Mouse (Mus musculus): ENCODE measurements at regions not wholly inside any gene's neighbourhood (a gene's known extent, or its start where the extent isn't known, plus 50 kb on each side); places are given as distances from the start of the nearest gene placed in this dataset.
"Not testable (repeated sequence)": the region's sequence is repeated elsewhere in the genome, so short reads cannot be mapped to it uniquely, and the experiment has no call there.

- no peak for DNase-seq (ENCODE audit: low spot score)
Measured at GRCm38 (mm10) chr10:118603857-118604414, 163.1 kb downstream of the Ifng start.

GRCm38 (mm10) chr10:118605156-118605821 lies 164.4 kb downstream of the Ifng start:
- no peak for DNase-seq (ENCODE audit: low spot score)

- DNase-seq (ENCODE audit: low spot score), result no peak
Measured at GRCm38 (mm10) chr10:118607418-118607817, 166.6 kb downstream of the Ifng start.

- DNase-seq (ENCODE audit: low spot score), result no peak
Measured at GRCm38 (mm10) chr10:118608376-118609145, 167.7 kb downstream of the Ifng start.

- DNase-seq (ENCODE audit: low spot score), result no peak
Measured at GRCm38 (mm10) chr10:118609157-118609556, 168.3 kb downstream of the Ifng start.

- DNase-seq (ENCODE audit: low spot score), result no peak
Measured at GRCm38 (mm10) chr10:118610868-118611461, 170.1 kb downstream of the Ifng start.

GRCm38 (mm10) chr10:118612091-118612490 lies 171.2 kb downstream of the Ifng start:
- DNase-seq (ENCODE audit: low spot score), result no peak

GRCm38 (mm10) chr10:118613056-118613695 lies 172.3 kb downstream of the Ifng start:
- DNase-seq (ENCODE audit: low spot score), result no peak

- DNase-seq (ENCODE audit: low spot score), result no peak
Measured at GRCm38 (mm10) chr10:118614251-118614865, 173.5 kb downstream of the Ifng start.

- DNase-seq (ENCODE audit: low spot score), result no peak
Measured at GRCm38 (mm10) chr10:118615131-118616020, 174.5 kb downstream of the Ifng start.

GRCm38 (mm10) chr10:118616031-118616615 lies 175.3 kb downstream of the Ifng start:
- no peak for DNase-seq (ENCODE audit: low spot score)

- DNase-seq (ENCODE audit: low spot score), result no peak
Measured at GRCm38 (mm10) chr10:118617291-118618044, 176.6 kb downstream of the Ifng start.

GRCm38 (mm10) chr10:118618251-118618650 lies 177.4 kb downstream of the Ifng start:
- not testable (repeated sequence) for DNase-seq (ENCODE audit: low spot score)

GRCm38 (mm10) chr10:118618766-118619600 lies 178.1 kb downstream of the Ifng start:
- no peak for DNase-seq (ENCODE audit: low spot score)

- no peak for DNase-seq (ENCODE audit: low spot score)
Measured at GRCm38 (mm10) chr10:118619601-118620000, 178.8 kb downstream of the Ifng start.

- no peak for DNase-seq (ENCODE audit: low spot score)
Measured at GRCm38 (mm10) chr10:118620611-118621010, 179.8 kb downstream of the Ifng start.

- no peak for DNase-seq (ENCODE audit: low spot score)
Measured at GRCm38 (mm10) chr10:118621546-118621945, 180.7 kb downstream of the Ifng start.

- DNase-seq (ENCODE audit: low spot score), result no peak
Measured at GRCm38 (mm10) chr10:118622131-118622530, 181.3 kb downstream of the Ifng start.

- no peak for DNase-seq (ENCODE audit: low spot score)
Measured at GRCm38 (mm10) chr10:118622916-118623315, 182.1 kb downstream of the Ifng start.

Data from ovary, postnatal 10 days (tissue).